Mouse (Mus musculus) brain, embryonic 14.5 days (tissue): ENCODE measurements at regions not wholly inside any gene's neighbourhood (a gene's known extent, or its start where the extent isn't known, plus 50 kb on each side); places are given as distances from the start of the nearest gene placed in this dataset.

Experiments
- CTCF ChIP-seq: fragments of 200-500 bp; IDR thresholded peaks from 2 replicates; pipeline ENCODE4 v1.5.1; 2012; ENCODE audit warnings: inconsistent platforms, mild to moderate bottlenecking, moderate library complexity, borderline replicate concordance; ENCODE audit not compliant: insufficient read depth, insufficient read length; ENCODE audit errors: extremely low read depth
- POLR2A ChIP-seq: fragments of 200-500 bp; IDR thresholded peaks from 2 replicates; pipeline ENCODE4 v1.6.1; 2012; ENCODE audit warnings: mild to moderate bottlenecking, inconsistent platforms, borderline replicate concordance; ENCODE audit not compliant: poor library complexity, insufficient read depth, insufficient read length, severe bottlenecking; ENCODE audit errors: extremely low read depth

DNA sequence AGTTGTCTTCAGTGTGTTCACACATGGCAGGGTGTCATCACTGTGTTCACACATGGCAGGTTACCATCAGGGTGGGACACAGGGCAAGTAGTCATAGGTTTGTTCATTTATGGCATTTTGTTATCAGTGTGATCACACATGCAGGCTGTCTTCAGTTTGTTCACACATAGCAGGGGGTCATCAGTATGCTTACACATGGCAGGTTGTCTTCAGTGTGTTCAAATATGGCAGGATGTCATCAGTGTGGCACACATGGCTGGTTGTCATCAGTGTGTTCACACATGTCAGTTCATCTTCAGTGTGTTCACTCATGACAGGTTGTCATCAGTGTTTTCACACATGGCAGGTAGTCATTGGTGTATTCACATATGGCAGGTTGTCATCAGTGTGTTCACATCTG, 69.9 kb upstream of the Myom1 start:
- TF ChIP-seq CTCF (no peak), POLR2A (no peak)
